Mouse (Mus musculus) forebrain, postnatal 0 days (tissue): ENCODE measurements around the gene Ptgfrn. TPM values are rescaled to one million over a fixed set of nuclear protein-coding genes. Genes with fewer than 3 reads are reported as not detected.

Experiments
- ATAC-seq: fragments of 200-750 bp; cut with Nextera tagmentation; 2 replicates; pipeline ENCODE4 v1.8.0; 2017; ENCODE audit warnings: mild to moderate bottlenecking, moderate library complexity
- DNase-seq: peaks from one replicate; pipeline ENCODE4 v3.0.0-alpha.2; 2015
- H3K27ac ChIP-seq: fragments of 300-500 bp; sonication (generic); 2 replicates; pipeline ENCODE4 v1.5.1; 2014; ENCODE audit warnings: low read depth, mild to moderate bottlenecking, antibody characterized with exemption, low read length, moderate library complexity, mixed read lengths
- H3K27me3 ChIP-seq: fragments of 300-500 bp; sonication (generic); 2 replicates; pipeline ENCODE4 v1.6.1; 2014; ENCODE audit warnings: mild to moderate bottlenecking, low read length, mixed read lengths; ENCODE audit not compliant: insufficient read depth
- H3K36me3 ChIP-seq: fragments of 300-500 bp; sonication (generic); 2 replicates; pipeline ENCODE4 v1.6.1; 2014; ENCODE audit warnings: mild to moderate bottlenecking, moderate library complexity; ENCODE audit not compliant: insufficient read depth
- H3K4me1 ChIP-seq: fragments of 300-500 bp; sonication (generic); 2 replicates; pipeline ENCODE4 v1.6.1; 2014; ENCODE audit warnings: antibody characterized with exemption; ENCODE audit not compliant: insufficient read depth
- H3K4me2 ChIP-seq: fragments of 300-500 bp; sonication (generic); 2 replicates; pipeline ENCODE4 v1.6.1; 2014; ENCODE audit warnings: low read depth, mild to moderate bottlenecking, moderate library complexity
- H3K4me3 ChIP-seq: fragments of 300-500 bp; sonication (generic); 2 replicates; pipeline ENCODE4 v1.5.1; 2014; ENCODE audit warnings: low read depth, low read length, mixed read lengths
- H3K9ac ChIP-seq: fragments of 300-500 bp; sonication (generic); 2 replicates; pipeline ENCODE4 v1.6.1; 2014; ENCODE audit warnings: mild to moderate bottlenecking
- H3K9me3 ChIP-seq: fragments of 300-500 bp; sonication (generic); 2 replicates; pipeline ENCODE4 v1.6.1; 2016; ENCODE audit warnings: low read length
- CTCF ChIP-seq: sonication (generic); IDR thresholded peaks from 2 replicates; pipeline ENCODE4 v1.5.1; 2016; ENCODE audit warnings: antibody characterized with exemption, control low read depth, low read depth
- WGBS: fragments of 180-500 bp; shearing (Covaris S2); extraction: QIAGEN DNeasy Blood & Tissue Kit; methylation state at CpG from one replicate; pipeline ENCODE4 v1.1.7; 2014; 5-methylcytosine and 5-hydroxymethylcytosine counted together
- polyA plus RNA-seq: library from polyadenylated mRNA; unstranded; fragments of >200 nt; fragmentation: Nextera tagmentation; extraction: Ambion mirVana; gene quantifications from 2 replicates; pipeline ENCODE4 v1.2.1, GENCODE M21; 2015
- total RNA-seq: library from RNA; depleted of rRNA; stranded (reverse); fragments of >200 nt; gene quantifications from 2 replicates; pipeline ENCODE4 v1.2.3, GENCODE M21; 2014

The Ptgfrn gene
- total and polyA plus RNA-seq, 2 experiments from 2014 or later = 3.2 to 40.2 TPM

DNA sequence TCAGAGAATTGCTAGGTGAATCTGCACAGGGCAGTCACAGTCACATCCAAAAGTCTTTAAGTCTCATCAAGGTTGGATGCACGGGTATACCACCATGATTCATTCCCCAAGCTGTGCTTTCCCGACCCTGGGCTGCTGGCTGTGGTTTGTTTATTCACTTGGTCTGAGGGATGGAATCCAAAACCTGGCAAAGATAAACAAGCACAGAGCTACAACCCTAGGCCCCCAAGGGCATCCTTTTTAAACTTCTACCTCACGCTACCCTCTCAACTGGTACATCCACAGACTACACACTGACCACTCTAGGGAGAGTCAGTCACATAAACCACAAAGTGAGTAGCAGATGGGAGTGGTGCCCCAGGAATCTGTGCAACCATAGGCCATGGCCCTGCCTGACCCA, 1.8 kb downstream of the Ptgfrn start:
- 63% methylated on average over 3 of the region's 3 CpGs for WGBS
- no peak overlapping the region for H3K9ac ChIP-seq
- DNase-seq (no peak), ATAC-seq (no peak)
- H3K27ac ChIP-seq = no peak overlapping the region
- H3K27me3 ChIP-seq = no peaks in the 10 kb centered on the region
- no peak overlapping the region for H3K4me3 ChIP-seq
- peak overlapping the region; percentile 90 for H3K4me2 ChIP-seq
- H3K4me1 ChIP-seq = peaks cover 25% of the 10 kb centered on the region
- H3K9me3 ChIP-seq = no peaks in the 10 kb centered on the region
- H3K36me3 ChIP-seq = no peaks in the 10 kb centered on the region
- TF ChIP-seq CTCF = no peak

DNA sequence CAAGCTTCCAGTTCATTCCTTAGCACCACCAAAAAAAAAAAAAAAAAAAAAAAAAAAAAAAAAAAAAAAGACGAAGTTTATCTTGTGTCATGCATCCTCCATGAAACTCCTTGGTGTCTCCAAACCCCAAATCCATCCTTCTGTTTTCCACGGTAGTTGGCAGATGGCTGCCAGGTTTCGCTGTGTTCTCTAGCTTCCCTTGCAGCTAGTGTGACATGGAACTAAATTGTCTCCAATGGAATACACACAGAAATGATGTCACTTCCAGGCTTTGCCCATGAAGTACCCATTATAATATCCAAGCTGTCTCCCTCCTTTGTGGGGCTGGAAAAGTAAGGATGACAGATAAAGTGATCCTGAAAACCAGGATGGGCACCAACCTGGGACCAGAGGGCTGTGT, 3.8 kb downstream of the Ptgfrn start:
- WGBS = 56% methylated on average over 3 of the region's 3 CpGs
- H3K4me2 ChIP-seq = no peak overlapping the region
- H3K9me3 ChIP-seq = no peaks in the 10 kb centered on the region
- H3K4me1 ChIP-seq = peaks cover 25% of the 10 kb centered on the region
- H3K27me3 ChIP-seq = no peaks in the 10 kb centered on the region
- H3K27ac ChIP-seq = no peak overlapping the region
- no peak for ATAC-seq
- no peak for DNase-seq
- TF ChIP-seq CTCF = no peak
- H3K4me3 ChIP-seq = no peak overlapping the region
- no peak overlapping the region for H3K9ac ChIP-seq
- no peaks in the 10 kb centered on the region for H3K36me3 ChIP-seq

DNA sequence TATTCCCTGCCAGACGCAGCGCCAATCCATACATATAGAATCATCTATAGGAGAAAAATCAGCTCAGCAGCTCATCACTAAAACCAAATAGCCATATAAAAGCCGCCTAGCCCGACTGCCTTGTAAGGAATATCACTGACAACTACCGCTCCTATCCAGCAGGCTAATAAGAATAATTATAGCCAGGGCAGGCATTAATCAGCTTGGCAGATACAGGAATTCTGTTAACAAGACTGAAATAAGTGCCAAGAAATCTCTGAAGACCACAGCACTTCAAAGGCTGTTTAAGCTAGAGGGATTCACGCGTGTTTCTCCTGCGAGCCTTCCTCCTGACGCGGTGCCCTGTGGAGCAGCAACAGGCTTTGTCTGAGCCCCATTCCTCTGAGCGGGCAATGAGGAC, 4.6 kb downstream of the Ptgfrn start:
- ATAC-seq (0 out of 2 replicates have a peak, but pooled peaks have one; percentile 2), DNase-seq (peak; percentile 37)
- no peak overlapping the region for H3K9ac ChIP-seq
- no peak for TF ChIP-seq CTCF
- H3K9me3 ChIP-seq = no peaks in the 10 kb centered on the region
- no peaks in the 10 kb centered on the region for H3K27me3 ChIP-seq
- WGBS = 18% methylated on average over 11 of the region's 11 CpGs
- H3K4me2 ChIP-seq = peak overlapping the region; percentile 29
- no peak overlapping the region for H3K27ac ChIP-seq
- no peaks in the 10 kb centered on the region for H3K36me3 ChIP-seq
- no peak overlapping the region for H3K4me3 ChIP-seq
- H3K4me1 ChIP-seq = peaks cover 21% of the 10 kb centered on the region

DNA sequence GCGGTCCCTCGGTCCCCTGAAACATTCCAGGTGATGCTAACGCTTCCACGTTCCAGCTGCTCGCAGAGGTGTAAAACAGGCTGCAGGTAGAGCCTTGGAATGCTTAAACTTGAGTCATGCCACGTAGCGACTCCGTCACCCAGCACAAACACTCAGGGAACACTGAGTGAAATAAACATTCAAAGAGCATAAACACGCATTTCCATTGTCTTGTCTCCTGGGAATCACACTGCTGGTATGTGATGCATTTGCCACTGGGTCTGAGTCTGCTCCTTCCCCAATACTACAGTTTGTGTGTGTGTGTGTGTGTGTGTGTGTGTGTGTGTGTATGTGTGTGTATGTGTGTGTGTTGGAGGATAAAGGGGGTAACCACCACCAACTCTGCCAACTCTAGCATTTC, 5.2 kb downstream of the Ptgfrn start:
- ATAC-seq (no peak), DNase-seq (no peak)
- TF ChIP-seq CTCF = no peak
- no peaks in the 10 kb centered on the region for H3K9me3 ChIP-seq
- no peak overlapping the region for H3K27ac ChIP-seq
- no peaks in the 10 kb centered on the region for H3K36me3 ChIP-seq
- H3K4me2 ChIP-seq = no peak overlapping the region
- H3K27me3 ChIP-seq = no peaks in the 10 kb centered on the region
- H3K4me1 ChIP-seq = peaks cover 20% of the 10 kb centered on the region
- WGBS = 75% methylated on average over 9 of the region's 9 CpGs
- H3K9ac ChIP-seq = no peak overlapping the region
- H3K4me3 ChIP-seq = no peak overlapping the region

DNA sequence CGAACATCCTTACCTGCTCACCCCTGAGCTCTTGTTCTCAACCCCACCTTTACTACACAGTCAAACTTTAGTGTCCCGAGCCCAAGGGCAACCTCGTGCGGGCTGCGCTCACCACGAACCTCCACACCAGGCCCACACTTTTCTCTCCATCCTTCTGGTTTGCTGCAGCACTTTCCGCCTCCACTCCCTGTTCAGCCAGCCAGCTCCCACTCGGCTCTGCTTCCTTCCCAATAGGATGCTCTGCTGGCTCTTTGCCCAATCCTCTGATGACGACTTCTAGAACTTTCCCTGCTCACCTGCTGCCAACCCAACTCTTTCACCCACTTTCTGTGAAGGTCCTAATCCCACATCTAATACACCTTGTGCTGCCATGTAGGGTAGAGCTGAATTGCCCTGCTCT, 6.3 kb downstream of the Ptgfrn start:
- Histone ChIP-seq H3K4me2 (no peak overlapping the region), H3K9me3 (no peaks in the 10 kb centered on the region), H3K27ac (no peak overlapping the region), H3K4me3 (no peak overlapping the region), H3K36me3 (no peaks in the 10 kb centered on the region), H3K9ac (no peak overlapping the region), H3K4me1 (peaks cover 17% of the 10 kb centered on the region), H3K27me3 (no peaks in the 10 kb centered on the region)
- TF ChIP-seq CTCF = no peak
- no peak for ATAC-seq
- WGBS = 76% methylated on average over 9 of the region's 9 CpGs
- DNase-seq = no peak

DNA sequence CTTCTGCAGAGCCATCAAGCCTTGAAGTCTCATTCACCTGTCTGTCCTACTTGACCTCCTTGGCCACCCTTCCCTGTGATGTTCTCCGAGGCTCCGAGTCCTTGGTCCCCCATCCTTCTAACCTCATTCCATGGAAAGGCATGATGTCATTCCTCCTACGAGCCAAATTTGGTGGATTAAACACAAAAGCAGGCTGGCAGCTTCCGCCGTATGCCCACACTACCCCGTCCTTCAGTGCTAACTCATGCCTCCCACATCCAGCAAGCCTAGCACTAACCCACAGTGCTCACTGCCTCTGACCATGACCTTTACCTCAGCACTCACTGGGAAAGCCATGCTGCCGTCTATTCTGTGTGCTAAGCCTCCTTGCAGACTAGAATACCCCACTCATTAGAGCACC, 8.0 kb downstream of the Ptgfrn start:
- no peak overlapping the region for H3K4me3 ChIP-seq
- no peak overlapping the region for H3K9ac ChIP-seq
- DNase-seq (no peak), ATAC-seq (no peak)
- no peak overlapping the region for H3K27ac ChIP-seq
- H3K4me2 ChIP-seq = no peak overlapping the region
- 35% methylated on average over 7 of the region's 7 CpGs for WGBS
- no peaks in the 10 kb centered on the region for H3K9me3 ChIP-seq
- H3K27me3 ChIP-seq = no peaks in the 10 kb centered on the region
- H3K4me1 ChIP-seq = 0 out of 2 replicates have a peak, but pooled peaks cover 12% of the 10 kb centered on the region
- no peaks in the 10 kb centered on the region for H3K36me3 ChIP-seq
- TF ChIP-seq CTCF = no peak

DNA sequence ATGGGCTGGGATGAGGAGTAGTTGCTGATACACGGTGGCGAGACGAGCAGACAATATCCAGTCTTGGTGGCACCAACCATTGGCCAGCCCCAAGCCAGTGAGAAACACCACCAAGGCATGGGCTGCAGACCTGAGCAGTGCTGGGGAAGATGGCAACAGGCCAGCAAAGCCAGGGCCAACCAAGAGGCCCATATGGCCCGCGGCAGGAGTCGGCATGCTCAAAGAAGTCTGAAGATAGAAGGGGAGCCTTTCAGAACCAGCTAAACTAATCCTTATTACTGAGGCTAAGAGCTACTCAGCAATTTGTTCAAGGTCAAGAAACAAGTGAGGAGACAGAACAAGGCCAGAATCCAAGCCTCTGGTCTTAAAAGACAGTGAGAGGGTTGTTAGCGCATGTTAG, 8.9 kb downstream of the Ptgfrn start:
- DNase-seq = no peak
- Histone ChIP-seq H3K9ac (no peak overlapping the region), H3K4me1 (0 out of 2 replicates have a peak, but pooled peaks cover 18% of the 10 kb centered on the region), H3K4me3 (no peak overlapping the region), H3K36me3 (no peaks in the 10 kb centered on the region), H3K27me3 (no peaks in the 10 kb centered on the region), H3K4me2 (no peak overlapping the region), H3K9me3 (no peaks in the 10 kb centered on the region), H3K27ac (no peak overlapping the region)
- WGBS = 69% methylated on average over 7 of the region's 7 CpGs
- no peak for ATAC-seq
- no peak for TF ChIP-seq CTCF
